Mouse (Mus musculus) kidney, postnatal 14 days (tissue): ENCODE data around the gene Phka2.

Experiments
- DNase-seq: peaks from one replicate; pipeline ENCODE4 v3.0.0; 2022; ENCODE audit warnings: mixed read lengths

The Phka2 gene

GRCm38 (mm10) chrX:160601053-160601452, 99.1 kb downstream of the Phka2 start:
- peak; percentile 53 for DNase-seq

- no peak for DNase-seq
Measured at GRCm38 (mm10) chrX:160602770-160603169, 100.8 kb downstream of the Phka2 start.

- DNase-seq: no peak
Measured at GRCm38 (mm10) chrX:160603316-160603715, 101.3 kb downstream of the Phka2 start.

- DNase-seq: no peak
Measured at GRCm38 (mm10) chrX:160603981-160604541, 102.1 kb downstream of the Phka2 start.

- peak; percentile 31 for DNase-seq
Measured at GRCm38 (mm10) chrX:160609849-160610248, 107.9 kb downstream of the Phka2 start.

GRCm38 (mm10) chrX:160610482-160610881, 108.5 kb downstream of the Phka2 start:
- DNase-seq: no peak

- no peak for DNase-seq
Measured at GRCm38 (mm10) chrX:160610882-160611644, 109.1 kb downstream of the Phka2 start.
